Mouse (Mus musculus): ENCODE results near the gene Glod4. TPM values are rescaled to one million over a fixed set of nuclear protein-coding genes. Genes with fewer than 3 reads are reported as not detected.
"Not testable (repeated sequence)": the region's sequence is repeated elsewhere in the genome, so short reads cannot be mapped to it uniquely, and the experiment has no call there.

The Glod4 gene
- total RNA-seq, 2 experiments from 2014 or later, result 34.3 to 46.2 TPM

GRCm38 (mm10) chr11:76258511-76258910, 15.0 kb upstream of the Glod4 start:
- no peak for DNase-seq

- no peak for DNase-seq
Observed at GRCm38 (mm10) chr11:76257386-76257785, 13.9 kb upstream of the Glod4 start.

- no peak for DNase-seq
Observed at GRCm38 (mm10) chr11:76256129-76256528, 12.6 kb upstream of the Glod4 start.

- DNase-seq, result no peak
Observed at GRCm38 (mm10) chr11:76255431-76256001, 12.0 kb upstream of the Glod4 start.

GRCm38 (mm10) chr11:76253918-76254264, 10.4 kb upstream of the Glod4 start:
- no peak for DNase-seq

GRCm38 (mm10) chr11:76253145-76253917, 9.8 kb upstream of the Glod4 start:
- peak; percentile 88 for DNase-seq

- no peak for DNase-seq
Observed at GRCm38 (mm10) chr11:76252036-76252435, 8.5 kb upstream of the Glod4 start.

GRCm38 (mm10) chr11:76247239-76247638, 3.7 kb upstream of the Glod4 start:
- no peak for DNase-seq

GRCm38 (mm10) chr11:76246439-76246838, 2.9 kb upstream of the Glod4 start:
- no peak for DNase-seq

- DNase-seq, result no peak
Observed at GRCm38 (mm10) chr11:76243811-76244546, 454 bp upstream of the Glod4 start.

GRCm38 (mm10) chr11:76239750-76240149, 3.8 kb downstream of the Glod4 start:
- no peak for DNase-seq

GRCm38 (mm10) chr11:76236136-76236535, 7.4 kb downstream of the Glod4 start:
- DNase-seq, result no peak

- DNase-seq, result no peak
Observed at GRCm38 (mm10) chr11:76225051-76225450, 18.5 kb downstream of the Glod4 start.

GRCm38 (mm10) chr11:76224631-76225030, 18.9 kb downstream of the Glod4 start:
- DNase-seq, result no peak

GRCm38 (mm10) chr11:76217390-76217800, 26.1 kb downstream of the Glod4 start, which contains the start of the genes Dbil5 and Gemin4:
Gene Dbil5, plus strand, starts transcription at chr11:76217608.
Gene Gemin4, minus strand, starts transcription at chr11:76217664.
- peak; percentile 98 for DNase-seq

- peak; percentile 18 for DNase-seq
Observed at GRCm38 (mm10) chr11:76216681-76217389, 26.7 kb downstream of the Glod4 start.

- DNase-seq, result no peak
Observed at GRCm38 (mm10) chr11:76216049-76216540, 27.4 kb downstream of the Glod4 start.

GRCm38 (mm10) chr11:76215011-76215410, 28.5 kb downstream of the Glod4 start:
- no peak for DNase-seq

- DNase-seq, result no peak
Observed at GRCm38 (mm10) chr11:76213841-76214240, 29.7 kb downstream of the Glod4 start.

GRCm38 (mm10) chr11:76211595-76211994, 31.9 kb downstream of the Glod4 start:
- DNase-seq, result not testable (repeated sequence)

- DNase-seq, result no peak
Observed at GRCm38 (mm10) chr11:76210228-76210985, 33.1 kb downstream of the Glod4 start.

GRCm38 (mm10) chr11:76206793-76207192, 36.7 kb downstream of the Glod4 start:
- DNase-seq, result no peak
